Mouse (Mus musculus) midbrain, postnatal 0 days (tissue): ENCODE measurements around the gene Spata9. TPM values are rescaled to one million over a fixed set of nuclear protein-coding genes. Genes with fewer than 3 reads are reported as not detected.

ENCODE experiments used
- ATAC-seq: fragments of 200-750 bp; cut with Nextera tagmentation; 2 replicates; pipeline ENCODE4 v1.8.0; 2017; ENCODE audit warnings: moderate number of reproducible peaks, mild to moderate bottlenecking, moderate TSS enrichment, moderate library complexity; ENCODE audit not compliant: low FRiP score
- DNase-seq: peaks from one replicate; pipeline ENCODE4 v3.0.0-alpha.2; 2015; ENCODE audit warnings: low spot score
- H3K27ac ChIP-seq: fragments of 300-500 bp; sonication (generic); 2 replicates; pipeline ENCODE4 v1.5.1; 2014; ENCODE audit warnings: low read depth, mild to moderate bottlenecking, low read length, mixed read lengths
- H3K27me3 ChIP-seq: fragments of 300-500 bp; sonication (generic); 2 replicates; pipeline ENCODE4 v1.6.1; 2014; ENCODE audit warnings: low read length, control low read depth, mixed read lengths; ENCODE audit not compliant: insufficient read depth
- H3K36me3 ChIP-seq: fragments of 300-500 bp; sonication (generic); 2 replicates; pipeline ENCODE4 v1.6.1; 2014; ENCODE audit warnings: low read length, control low read depth, mixed read lengths; ENCODE audit not compliant: insufficient read depth
- H3K4me1 ChIP-seq: fragments of 300-500 bp; sonication (generic); 2 replicates; pipeline ENCODE4 v1.6.1; 2014; ENCODE audit warnings: mild to moderate bottlenecking, control low read depth, antibody characterized with exemption, low read length, mixed read lengths; ENCODE audit not compliant: insufficient read depth
- H3K4me2 ChIP-seq: fragments of 300-500 bp; sonication (generic); 2 replicates; pipeline ENCODE4 v1.6.1; 2014; ENCODE audit warnings: low read depth, mild to moderate bottlenecking, low read length, mixed read lengths; ENCODE audit not compliant: poor library complexity, severe bottlenecking
- H3K4me3 ChIP-seq: fragments of 300-500 bp; sonication (generic); 2 replicates; pipeline ENCODE4 v1.5.1; 2014; ENCODE audit warnings: low read depth, mild to moderate bottlenecking, low read length, moderate library complexity
- H3K9ac ChIP-seq: fragments of 300-500 bp; sonication (generic); replicated peaks from 2 replicates; pipeline ENCODE4 v1.6.1; 2014; ENCODE audit warnings: mild to moderate bottlenecking, low read length, moderate library complexity, mixed read lengths; ENCODE audit not compliant: poor library complexity, severe bottlenecking
- H3K9me3 ChIP-seq: fragments of 300-500 bp; sonication (generic); 2 replicates; pipeline ENCODE4 v1.6.1; 2016; ENCODE audit warnings: low read length, control low read depth
- CTCF ChIP-seq: IDR thresholded peaks from 2 replicates; pipeline ENCODE4 v1.5.1; 2016; ENCODE audit warnings: antibody characterized with exemption, mild to moderate bottlenecking
- WGBS: fragments of 180-500 bp; shearing (Covaris S2); extraction: QIAGEN DNeasy Blood & Tissue Kit; methylation state at CpG from one replicate; pipeline ENCODE4 v1.1.7; 2014; 5-methylcytosine and 5-hydroxymethylcytosine counted together
- polyA plus RNA-seq: library from polyadenylated mRNA; unstranded; fragments of >200 nt; fragmentation: Nextera tagmentation; extraction: Ambion mirVana; gene quantifications from 2 replicates; pipeline ENCODE4 v1.2.1, GENCODE M21; 2015
- total RNA-seq: library from RNA; depleted of rRNA; stranded (reverse); fragments of >200 nt; gene quantifications from 2 replicates; pipeline ENCODE4 v1.2.3, GENCODE M21; 2014

Spata9 gene
- total and polyA plus RNA-seq, 2 experiments from 2014 or later, result 0.49 to 4.7 TPM

DNA sequence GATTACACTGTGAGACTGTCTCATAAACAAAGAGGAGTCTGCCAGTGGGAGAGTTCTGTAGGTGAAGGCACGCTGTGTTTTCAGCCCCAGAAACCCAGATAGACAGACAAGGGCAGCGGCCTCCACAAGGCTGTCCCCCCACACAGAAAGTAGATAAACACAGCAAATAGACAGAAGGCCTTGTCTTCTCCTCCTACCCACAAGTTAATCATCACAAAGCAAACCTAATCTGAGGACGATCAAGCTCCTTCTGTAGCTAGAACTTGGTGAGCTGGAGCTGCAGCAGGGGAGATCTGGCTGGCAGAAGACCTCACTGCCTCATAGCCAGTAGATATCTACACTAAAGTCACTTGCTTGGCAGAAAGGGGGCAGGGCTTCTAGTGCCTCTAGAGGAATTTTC, 36.3 kb downstream of the Spata9 start:
- no peak overlapping the region for H3K9ac ChIP-seq
- no peaks in the 10 kb centered on the region for H3K9me3 ChIP-seq
- no peaks in the 10 kb centered on the region for H3K4me1 ChIP-seq
- no peak for TF ChIP-seq CTCF
- H3K36me3 ChIP-seq, result peaks cover 3% of the 10 kb centered on the region; the same call in 1 of the 2 replicates
- ATAC-seq, result no peak
- H3K27me3 ChIP-seq, result no peaks in the 10 kb centered on the region
- no peak for DNase-seq
- H3K4me2 ChIP-seq, result no peak overlapping the region
- H3K27ac ChIP-seq, result no peak overlapping the region
- H3K4me3 ChIP-seq, result no peak overlapping the region
- WGBS, result 96% methylated on average over 3 of the region's 3 CpGs

DNA sequence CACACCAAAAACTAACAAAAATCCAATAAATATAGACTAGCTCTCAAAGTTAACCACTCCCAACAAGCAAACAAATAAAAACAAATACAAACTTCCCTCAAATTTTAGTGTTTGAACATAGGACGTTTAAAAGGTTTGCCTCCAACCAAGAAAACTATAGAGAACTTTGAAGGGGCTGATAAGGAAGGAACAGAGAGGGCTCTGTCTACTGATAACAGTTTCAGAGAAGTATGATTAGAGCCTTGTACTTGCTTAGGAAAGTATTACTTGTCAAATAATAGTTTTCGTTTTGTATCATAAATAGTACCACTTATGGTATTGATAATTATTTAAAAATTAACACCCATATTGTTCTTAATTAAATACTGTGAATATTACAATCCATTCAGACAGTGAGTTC, 47.6 kb downstream of the Spata9 start:
- 86% methylated on average over 2 of the region's 2 CpGs for WGBS

DNA sequence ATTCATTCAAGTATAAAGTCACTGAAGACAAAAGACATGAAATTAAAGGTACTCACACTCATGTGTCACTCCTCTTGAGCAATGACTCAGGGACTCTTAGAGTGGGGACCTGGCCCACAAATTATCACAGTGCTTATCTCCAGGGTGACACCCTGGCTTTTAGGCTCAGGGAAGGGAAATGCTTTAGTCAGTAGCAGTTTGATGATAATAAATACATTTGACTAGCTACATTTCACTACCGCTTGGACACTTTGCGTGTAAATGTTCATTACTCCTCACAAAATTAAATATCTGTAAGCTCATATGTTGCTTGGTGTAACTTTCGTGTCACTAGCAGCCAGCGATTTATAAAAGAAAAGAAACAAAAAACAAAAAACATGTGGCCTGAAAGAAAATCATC, 50.5 kb downstream of the Spata9 start:
- Histone ChIP-seq H3K36me3 (no peaks in the 10 kb centered on the region), H3K4me1 (no peaks in the 10 kb centered on the region), H3K27ac (peak overlapping the region; percentile 95), H3K9me3 (no peaks in the 10 kb centered on the region), H3K4me2 (peak overlapping the region; percentile 56), H3K27me3 (no peaks in the 10 kb centered on the region), H3K4me3 (peak overlapping the region; percentile 64), H3K9ac (peak overlapping the region; percentile 94)
- no peak for TF ChIP-seq CTCF
- 73% methylated on average over 4 of the region's 4 CpGs for WGBS
- ATAC-seq (no peak), DNase-seq (no peak)

More for the DNA sequence above, 47.6 kb downstream of the Spata9 start:
- no peaks in the 10 kb centered on the region for H3K36me3 ChIP-seq
- no peak for DNase-seq
- H3K27me3 ChIP-seq, result no peaks in the 10 kb centered on the region
- H3K9me3 ChIP-seq, result no peaks in the 10 kb centered on the region
- H3K4me2 ChIP-seq, result no peak overlapping the region
- H3K27ac ChIP-seq, result no peak overlapping the region
- no peak overlapping the region for H3K9ac ChIP-seq
- no peak for ATAC-seq
- TF ChIP-seq CTCF, result no peak
- no peaks in the 10 kb centered on the region for H3K4me1 ChIP-seq
- no peak overlapping the region for H3K4me3 ChIP-seq

DNA sequence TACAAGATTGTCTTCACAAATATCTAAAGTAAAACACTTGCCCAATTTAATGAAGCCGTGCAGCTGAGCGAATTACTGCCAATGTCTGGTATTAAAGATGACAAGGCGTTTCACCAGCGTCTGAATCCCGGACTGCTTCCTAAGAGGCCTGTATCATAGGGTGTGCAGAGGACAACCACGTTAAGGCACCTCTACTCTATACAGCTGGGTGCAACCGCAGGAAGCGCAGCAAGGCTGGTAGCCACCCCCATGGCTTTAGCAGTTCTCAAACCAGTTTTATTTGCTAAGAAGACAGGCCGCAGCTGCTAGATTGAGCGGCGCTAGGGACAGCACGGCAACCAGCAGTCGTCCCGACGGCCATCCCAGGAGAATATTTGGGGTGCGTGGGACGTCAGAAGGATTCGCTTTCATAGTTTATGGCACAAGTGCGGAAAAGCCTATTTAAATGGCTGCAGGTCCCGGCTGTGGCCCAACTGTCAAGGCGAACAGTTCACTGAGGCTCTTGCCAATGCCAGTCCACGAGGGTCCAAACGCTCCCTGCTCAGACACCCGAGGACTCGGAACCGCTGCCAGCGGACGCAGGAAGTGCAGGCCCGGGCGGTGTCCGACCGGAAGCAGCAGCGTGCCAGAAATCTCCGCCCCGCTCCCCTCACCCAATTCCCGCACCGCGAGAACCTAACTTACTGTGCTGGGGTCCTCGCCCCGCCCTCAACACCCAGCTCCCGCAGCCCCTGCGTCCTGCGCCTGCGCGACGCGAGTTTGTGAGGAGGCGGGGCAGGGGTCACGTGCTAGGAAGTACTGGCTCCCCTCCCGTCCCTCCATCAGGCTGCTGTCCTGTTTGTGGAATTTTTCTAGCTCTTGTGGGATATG, 51.3 kb downstream of the Spata9 start, which contains the start of gene Rfesd:
Rfesd (minus strand) TSS at position 746 of the 870 bp plus-strand sequence.
- Histone ChIP-seq H3K27ac (peak within 1 kb of the TSS; percentile 95), H3K36me3 (no peaks in the 10 kb centered on the region), H3K4me1 (no peaks in the 10 kb centered on the region), H3K9ac (peak within 1 kb of the TSS; percentile 94), H3K27me3 (no peaks in the 10 kb centered on the region), H3K4me3 (peak within 1 kb of the TSS; percentile 64), H3K4me2 (peak within 1 kb of the TSS; percentile 56), H3K9me3 (no peaks in the 10 kb centered on the region)
- WGBS, result 1% methylated on average over 43 of the region's 50 CpGs
- DNase-seq, result peak; percentile 99
- TF ChIP-seq CTCF, result no peak
- peak; percentile 100 for ATAC-seq

DNA sequence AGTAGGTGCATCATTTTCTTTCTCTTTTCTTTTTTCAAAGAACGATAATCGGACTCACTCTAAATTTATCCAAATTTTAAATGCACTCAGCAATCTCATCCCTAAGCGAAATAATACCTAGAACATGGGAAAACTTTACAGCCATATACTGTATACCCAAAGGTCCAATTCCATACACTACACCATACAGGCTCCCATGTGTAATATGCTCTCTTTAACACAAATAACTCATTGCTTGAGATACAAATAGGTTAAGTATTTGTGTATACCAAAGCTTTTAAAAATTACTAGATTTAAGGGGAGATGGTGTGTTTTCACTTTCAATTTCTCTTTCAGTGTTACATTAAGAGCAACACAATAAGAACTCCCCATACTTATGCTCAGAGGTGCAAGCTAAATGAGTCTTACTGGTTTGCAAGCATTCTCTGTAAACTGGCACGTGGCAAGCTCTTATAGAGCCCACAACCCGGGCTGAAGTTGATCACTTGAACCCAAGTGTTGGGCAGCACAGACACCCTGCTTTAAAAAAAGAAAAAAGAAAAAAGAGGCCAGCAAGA, 52.0 kb downstream of the Spata9 start:
- 41% methylated on average over 5 of the region's 5 CpGs for WGBS
- Histone ChIP-seq H3K9me3 (no peaks in the 10 kb centered on the region), H3K4me2 (peak overlapping the region; percentile 56), H3K36me3 (no peaks in the 10 kb centered on the region), H3K27me3 (no peaks in the 10 kb centered on the region), H3K4me1 (no peaks in the 10 kb centered on the region), H3K27ac (no peak overlapping the region), H3K9ac (no peak overlapping the region), H3K4me3 (peak overlapping the region; percentile 64)
- no peak for TF ChIP-seq CTCF
- peak; percentile 48 for ATAC-seq
- DNase-seq, result no peak

DNA sequence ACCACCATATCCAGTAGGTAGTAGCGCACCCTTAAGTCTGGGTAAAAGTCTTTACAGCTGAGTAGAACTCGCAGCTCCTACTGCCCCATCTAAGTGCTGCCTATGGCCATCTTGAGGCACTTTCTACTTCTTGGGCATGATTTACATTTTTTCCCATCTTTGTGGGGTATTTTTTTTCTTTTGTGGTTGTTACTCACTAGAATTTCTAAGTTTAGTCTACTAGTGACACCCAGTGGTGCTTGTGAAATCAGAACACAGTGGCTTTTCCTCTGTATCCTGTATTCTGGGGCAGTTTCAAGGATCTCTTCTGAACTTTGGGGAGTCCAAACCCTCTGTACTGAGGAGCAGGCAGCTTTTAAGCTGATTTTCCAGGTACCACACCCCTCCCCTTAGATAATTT, 54.8 kb downstream of the Spata9 start:
- H3K9ac ChIP-seq, result no peak overlapping the region
- WGBS, result 91% methylated on average over 2 of the region's 2 CpGs
- H3K4me1 ChIP-seq, result no peaks in the 10 kb centered on the region
- H3K27ac ChIP-seq, result no peak overlapping the region
- TF ChIP-seq CTCF, result peak; percentile 64
- no peaks in the 10 kb centered on the region for H3K36me3 ChIP-seq
- no peak overlapping the region for H3K4me2 ChIP-seq
- no peaks in the 10 kb centered on the region for H3K27me3 ChIP-seq
- H3K4me3 ChIP-seq, result no peak overlapping the region
- H3K9me3 ChIP-seq, result no peaks in the 10 kb centered on the region
- ATAC-seq (no peak), DNase-seq (peak; percentile 63)
